Mouse (Mus musculus) hindbrain, embryonic 15.5 days (tissue): ENCODE results near the gene Amacr. TPM values are rescaled to one million over a fixed set of nuclear protein-coding genes. Genes with fewer than 3 reads are reported as not detected.
A peak's percentile ranks its signal among the peaks of the same experiment; 100 is the strongest.

Source experiments
- ATAC-seq: fragments of 200-750 bp; cut with Nextera tagmentation; 2 replicates; pipeline ENCODE4 v1.8.0; 2017; ENCODE audit warnings: low read depth, moderate number of reproducible peaks, moderate TSS enrichment; ENCODE audit not compliant: low FRiP score
- H3K27ac ChIP-seq: fragments of 300-500 bp; sonication (generic); replicated peaks from 2 replicates; pipeline ENCODE4 v1.5.1; 2015; ENCODE audit warnings: mild to moderate bottlenecking, inconsistent platforms
- H3K27me3 ChIP-seq: fragments of 300-500 bp; sonication (generic); 2 replicates; pipeline ENCODE4 v1.6.1; 2015; ENCODE audit warnings: control low read depth, inconsistent platforms
- H3K36me3 ChIP-seq: fragments of 300-500 bp; sonication (generic); 2 replicates; pipeline ENCODE4 v1.6.1; 2015; ENCODE audit warnings: control low read depth, inconsistent platforms
- H3K4me1 ChIP-seq: fragments of 300-500 bp; sonication (generic); replicated peaks from 2 replicates; pipeline ENCODE4 v1.6.1; 2015; ENCODE audit warnings: control low read depth, inconsistent platforms
- H3K4me2 ChIP-seq: fragments of 300-500 bp; sonication (generic); 2 replicates; pipeline ENCODE4 v1.6.1; 2015; ENCODE audit warnings: moderate library complexity, mild to moderate bottlenecking, inconsistent platforms
- H3K4me3 ChIP-seq: fragments of 300-500 bp; sonication (generic); 2 replicates; pipeline ENCODE4 v1.5.1; 2015; ENCODE audit warnings: mild to moderate bottlenecking, inconsistent platforms
- H3K9ac ChIP-seq: fragments of 300-500 bp; sonication (generic); 2 replicates; pipeline ENCODE4 v1.6.1; 2015; ENCODE audit warnings: inconsistent platforms
- H3K9me3 ChIP-seq: fragments of 300-500 bp; sonication (generic); 2 replicates; pipeline ENCODE4 v1.6.1; 2016; ENCODE audit warnings: control low read depth, inconsistent platforms
- WGBS: fragments of 180-500 bp; shearing (Covaris S2); methylation state at CpG from one replicate; pipeline ENCODE4 v1.1.7; 2015; 5-methylcytosine and 5-hydroxymethylcytosine counted together
- polyA plus RNA-seq: library from polyadenylated mRNA; unstranded; fragments of >200 nt; fragmentation: Nextera tagmentation; extraction: Ambion mirVana; gene quantifications from 2 replicates; pipeline ENCODE4 v1.2.1, GENCODE M21; 2015

The Amacr gene
- polyA plus RNA-seq, result 10.3 and 12.7 TPM in 2 replicates

- Histone ChIP-seq H3K4me2 (peak within 1 kb of the TSS; percentile 76), H3K4me3 (peak within 1 kb of the TSS; percentile 84), H3K4me1 (peaks cover 14% of the 10 kb centered on the region), H3K27ac (peak within 1 kb of the TSS; percentile 97), H3K36me3 (no peaks in the 10 kb centered on the region), H3K9ac (peak within 1 kb of the TSS; percentile 76), H3K9me3 (no peaks in the 10 kb centered on the region), H3K27me3 (no peaks in the 10 kb centered on the region)
- peak; percentile 100 for ATAC-seq
- WGBS, result under 1% methylated on average over 52 of the region's 52 CpGs
Observed at GRCm38 (mm10) chr15:10981377-10982063, at the start of gene Amacr. Gene Amacr (plus strand): TSS chr15:10981756.

DNA sequence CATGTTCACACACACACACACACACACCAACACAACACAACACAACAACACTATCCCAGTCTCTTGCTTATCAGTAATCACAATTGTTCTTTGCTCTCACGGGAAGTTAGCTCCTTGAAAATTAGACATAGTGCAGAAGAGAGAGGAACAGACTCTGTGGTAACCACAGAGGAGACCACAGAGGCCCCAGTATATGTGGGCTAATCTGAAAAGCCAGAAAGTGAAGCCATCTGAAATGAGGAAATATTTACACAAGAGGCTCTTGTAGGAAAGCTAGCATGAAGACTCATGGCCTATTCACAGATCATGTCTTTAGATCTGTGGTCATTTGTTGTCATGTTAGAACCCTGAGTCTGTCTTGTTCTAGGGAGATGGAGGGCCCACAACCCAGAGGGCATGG, 47.6 kb upstream of the Amacr start:
- H3K4me3 ChIP-seq, result no peak overlapping the region
- H3K9ac ChIP-seq, result no peak overlapping the region
- no peaks in the 10 kb centered on the region for H3K27me3 ChIP-seq
- H3K4me2 ChIP-seq, result no peak overlapping the region
- no peaks in the 10 kb centered on the region for H3K9me3 ChIP-seq
- no peaks in the 10 kb centered on the region for H3K36me3 ChIP-seq
- ATAC-seq, result no peak
- no peak overlapping the region for H3K27ac ChIP-seq
- 86% methylated on average over 1 of the region's 1 CpGs for WGBS
- no peaks in the 10 kb centered on the region for H3K4me1 ChIP-seq

DNA sequence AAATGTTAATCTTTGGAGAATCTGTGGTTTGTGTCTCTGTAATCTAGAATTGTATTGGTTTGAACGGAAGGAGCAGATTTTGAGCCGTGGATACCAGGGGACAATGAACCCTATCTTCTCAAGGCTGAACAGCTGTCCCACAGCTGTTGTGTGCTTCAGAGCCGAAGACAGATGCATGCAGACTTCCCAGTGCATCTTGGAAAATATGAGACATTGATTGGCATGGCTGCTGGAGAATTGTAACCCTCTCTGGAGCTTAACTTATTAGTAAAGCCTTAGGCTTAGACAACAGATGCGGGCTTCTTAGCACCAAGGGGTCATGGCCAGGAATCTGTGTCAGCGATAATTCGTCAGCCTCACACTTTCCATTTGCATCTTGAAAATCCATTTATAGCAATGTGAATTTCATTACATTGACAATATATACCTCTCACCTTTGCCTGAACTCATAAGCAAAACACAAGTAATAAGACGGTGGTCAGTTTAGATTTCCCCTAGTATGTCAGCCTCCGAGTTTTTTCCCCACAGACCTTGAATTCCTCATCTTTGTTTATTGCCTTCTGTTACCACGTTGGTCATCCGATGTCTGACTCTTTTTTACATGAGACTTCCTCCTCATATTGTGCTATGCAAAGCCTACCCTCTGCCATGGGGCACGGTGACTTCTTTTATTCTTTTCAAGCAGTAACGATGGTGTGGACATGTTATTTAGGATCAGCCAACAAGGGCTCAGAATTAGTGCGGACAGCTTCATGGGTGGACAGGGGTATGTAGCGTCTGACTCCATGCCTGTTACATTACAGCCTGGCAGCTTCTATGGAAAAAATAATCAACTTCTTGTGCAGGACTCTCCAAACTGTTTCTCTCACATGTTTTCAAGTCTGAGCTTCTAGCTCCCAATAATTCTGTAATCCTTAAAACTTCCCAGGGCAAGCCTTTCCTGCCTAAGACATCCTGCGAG, 41.1 kb upstream of the Amacr start:
- Histone ChIP-seq H3K9me3 (no peaks in the 10 kb centered on the region), H3K4me2 (no peak overlapping the region), H3K27me3 (no peaks in the 10 kb centered on the region), H3K36me3 (no peaks in the 10 kb centered on the region), H3K9ac (no peak overlapping the region), H3K4me3 (no peak overlapping the region), H3K27ac (no peak overlapping the region), H3K4me1 (no peaks in the 10 kb centered on the region)
- no peak for ATAC-seq
- 83% methylated on average over 15 of the region's 15 CpGs for WGBS

DNA sequence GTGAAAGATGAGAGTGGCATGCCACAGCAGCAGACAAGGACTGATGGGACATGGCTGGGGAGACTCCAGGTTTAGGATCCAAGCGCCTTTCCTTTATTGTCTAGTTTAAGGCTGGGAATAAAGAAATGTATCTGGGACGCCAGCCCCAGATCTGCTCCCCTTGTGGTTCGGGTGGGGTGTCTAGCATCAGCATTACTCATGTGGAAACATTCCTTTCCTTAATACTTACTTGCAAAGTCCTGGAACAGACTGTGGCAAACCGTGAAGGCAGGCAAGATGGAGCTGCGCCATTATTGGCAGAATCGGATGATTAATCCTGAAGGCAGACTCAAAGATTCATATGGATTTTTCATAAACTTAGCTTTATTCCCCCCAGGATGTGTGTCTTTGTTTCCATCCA, 39.7 kb upstream of the Amacr start:
- Histone ChIP-seq H3K4me2 (no peak overlapping the region), H3K4me1 (no peaks in the 10 kb centered on the region), H3K36me3 (no peaks in the 10 kb centered on the region), H3K9ac (no peak overlapping the region), H3K9me3 (no peaks in the 10 kb centered on the region), H3K4me3 (no peak overlapping the region), H3K27ac (no peak overlapping the region), H3K27me3 (no peaks in the 10 kb centered on the region)
- no peak for ATAC-seq
- WGBS, result 73% methylated on average over 6 of the region's 6 CpGs

GRCm38 (mm10) chr15:10947852-10948251, 33.7 kb upstream of the Amacr start:
- no peaks in the 10 kb centered on the region for H3K9me3 ChIP-seq
- no peak overlapping the region for H3K4me2 ChIP-seq
- H3K4me1 ChIP-seq, result peaks cover 7% of the 10 kb centered on the region
- ATAC-seq, result no peak
- no peak overlapping the region for H3K27ac ChIP-seq
- H3K4me3 ChIP-seq, result no peak overlapping the region
- 68% methylated on average over 1 of the region's 1 CpGs for WGBS
- H3K36me3 ChIP-seq, result no peaks in the 10 kb centered on the region
- H3K9ac ChIP-seq, result no peak overlapping the region
- no peaks in the 10 kb centered on the region for H3K27me3 ChIP-seq

DNA sequence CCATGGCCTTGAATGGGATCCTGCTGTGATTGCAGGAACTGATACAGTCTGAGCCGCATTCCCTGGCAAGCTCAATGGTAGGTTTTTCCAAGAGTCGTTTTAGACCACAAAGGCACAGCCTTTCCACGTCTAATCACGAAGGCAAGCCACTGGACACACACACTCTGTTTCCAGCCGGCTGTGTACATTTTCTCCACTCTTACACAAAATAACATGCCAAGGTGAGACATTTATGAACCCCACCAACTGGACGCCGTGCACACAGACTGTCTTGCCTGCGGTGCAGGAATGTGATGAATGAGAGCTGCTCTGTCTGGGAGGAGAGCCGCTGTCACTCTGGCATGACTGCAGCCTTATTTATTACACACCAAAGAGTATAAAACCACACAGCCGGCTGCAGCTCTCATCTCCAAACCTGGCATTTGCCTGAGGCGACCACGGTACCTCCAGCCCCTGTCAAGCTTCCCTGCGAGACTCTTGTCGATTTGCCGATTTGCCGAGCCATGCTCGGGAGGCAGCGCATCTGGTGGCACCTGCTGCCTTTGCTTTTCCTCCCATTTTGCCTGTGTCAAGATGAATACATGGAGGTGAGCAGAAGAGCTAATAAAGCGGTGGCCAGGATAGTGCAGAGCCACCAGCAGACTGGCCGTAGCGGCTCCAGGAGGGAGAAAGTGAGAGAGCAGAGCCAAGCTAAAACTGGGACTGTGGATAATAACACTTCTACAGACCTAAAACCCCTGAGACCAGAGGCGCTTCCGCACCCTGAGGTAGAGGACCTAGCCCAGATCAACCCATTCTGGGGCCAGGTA, 29.4 kb upstream of the Amacr start, which contains the start of gene C1qtnf3:
TSS of gene C1qtnf3 (plus strand) at position 382 of the 809 bp plus-strand sequence.
- Histone ChIP-seq H3K4me1 (peaks cover 7% of the 10 kb centered on the region), H3K27me3 (no peaks in the 10 kb centered on the region), H3K27ac (0 out of 2 replicates have a peak within 1 kb of the TSS, but pooled peaks have one; percentile 19), H3K4me3 (peak within 1 kb of the TSS; percentile 7; the same call in 1 of the 2 replicates), H3K9ac (no peak within 1 kb of the TSS), H3K36me3 (no peaks in the 10 kb centered on the region), H3K9me3 (no peaks in the 10 kb centered on the region), H3K4me2 (peak within 1 kb of the TSS; percentile 39)
- WGBS, result 53% methylated on average over 23 of the region's 23 CpGs
- ATAC-seq, result peak; percentile 82

- 31% methylated on average over 4 of the region's 4 CpGs for WGBS
- no peak for ATAC-seq
- no peaks in the 10 kb centered on the region for H3K36me3 ChIP-seq
- peak overlapping the region; percentile 39 for H3K4me2 ChIP-seq
- 0 out of 2 replicates have a peak overlapping the region, but pooled peaks have one; percentile 19 for H3K27ac ChIP-seq
- no peaks in the 10 kb centered on the region for H3K9me3 ChIP-seq
- H3K4me3 ChIP-seq, result no peak overlapping the region
- no peak overlapping the region for H3K9ac ChIP-seq
- no peaks in the 10 kb centered on the region for H3K27me3 ChIP-seq
- H3K4me1 ChIP-seq, result peaks cover 7% of the 10 kb centered on the region
Observed at GRCm38 (mm10) chr15:10952760-10953305, 28.7 kb upstream of the Amacr start.

DNA sequence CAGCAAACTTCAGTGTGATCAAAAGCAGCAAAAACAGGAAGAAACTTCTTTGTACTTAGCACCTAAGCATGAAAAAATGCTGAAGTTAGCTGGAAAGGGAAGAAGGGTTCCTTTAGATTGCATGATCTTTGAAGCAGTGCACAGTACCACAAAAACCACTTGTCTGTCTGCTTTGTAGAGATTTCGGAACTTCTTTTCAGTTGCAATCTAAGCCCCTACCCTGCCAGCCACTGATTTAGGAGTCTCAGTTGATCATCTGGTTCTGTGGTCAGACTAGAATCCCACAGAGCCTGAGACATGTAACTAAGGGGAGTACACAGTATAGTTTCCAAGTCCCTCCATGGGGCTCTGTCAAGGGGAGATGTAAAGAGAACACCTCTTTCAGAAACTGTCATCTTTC, 28.1 kb upstream of the Amacr start:
- Histone ChIP-seq H3K4me1 (peaks cover 7% of the 10 kb centered on the region), H3K9me3 (no peaks in the 10 kb centered on the region), H3K9ac (no peak overlapping the region), H3K27ac (no peak overlapping the region), H3K36me3 (no peaks in the 10 kb centered on the region), H3K4me2 (no peak overlapping the region), H3K27me3 (no peaks in the 10 kb centered on the region), H3K4me3 (no peak overlapping the region)
- ATAC-seq, result no peak
- 76% methylated on average over 1 of the region's 1 CpGs for WGBS

- H3K4me2 ChIP-seq, result no peak overlapping the region
- no peaks in the 10 kb centered on the region for H3K9me3 ChIP-seq
- WGBS, result 93% methylated on average over 6 of the region's 6 CpGs
- no peaks in the 10 kb centered on the region for H3K36me3 ChIP-seq
- no peak overlapping the region for H3K27ac ChIP-seq
- H3K4me1 ChIP-seq, result peaks cover 7% of the 10 kb centered on the region
- no peaks in the 10 kb centered on the region for H3K27me3 ChIP-seq
- no peak overlapping the region for H3K4me3 ChIP-seq
- ATAC-seq, result no peak
- no peak overlapping the region for H3K9ac ChIP-seq
Observed at GRCm38 (mm10) chr15:10954381-10955016, 27.1 kb upstream of the Amacr start.

- 80% methylated on average over 5 of the region's 5 CpGs for WGBS
- Histone ChIP-seq H3K4me1 (peaks cover 7% of the 10 kb centered on the region), H3K4me2 (no peak overlapping the region), H3K36me3 (no peaks in the 10 kb centered on the region), H3K27ac (no peak overlapping the region), H3K27me3 (no peaks in the 10 kb centered on the region), H3K9me3 (no peaks in the 10 kb centered on the region), H3K9ac (no peak overlapping the region), H3K4me3 (no peak overlapping the region)
- no peak for ATAC-seq
Observed at GRCm38 (mm10) chr15:10955156-10955555, 26.4 kb upstream of the Amacr start.

GRCm38 (mm10) chr15:10956706-10957105, 24.9 kb upstream of the Amacr start:
- no peak overlapping the region for H3K4me2 ChIP-seq
- peaks cover 7% of the 10 kb centered on the region for H3K4me1 ChIP-seq
- H3K27ac ChIP-seq, result no peak overlapping the region
- H3K27me3 ChIP-seq, result no peaks in the 10 kb centered on the region
- H3K9ac ChIP-seq, result no peak overlapping the region
- H3K9me3 ChIP-seq, result no peaks in the 10 kb centered on the region
- H3K4me3 ChIP-seq, result no peak overlapping the region
- 41% methylated on average over 3 of the region's 3 CpGs for WGBS
- no peak for ATAC-seq
- no peaks in the 10 kb centered on the region for H3K36me3 ChIP-seq
